Mouse (Mus musculus): ENCODE results near the gene Ring1. TPM values are rescaled to one million over a fixed set of nuclear protein-coding genes. Genes with fewer than 3 reads are reported as not detected.
"Not testable (repeated sequence)": the region's sequence is repeated elsewhere in the genome, so short reads cannot be mapped to it uniquely, and the experiment has no call there.

The Ring1 gene
- polyA plus RNA-seq, 1 experiment from 2014 or later, result 14.9 TPM

DNA sequence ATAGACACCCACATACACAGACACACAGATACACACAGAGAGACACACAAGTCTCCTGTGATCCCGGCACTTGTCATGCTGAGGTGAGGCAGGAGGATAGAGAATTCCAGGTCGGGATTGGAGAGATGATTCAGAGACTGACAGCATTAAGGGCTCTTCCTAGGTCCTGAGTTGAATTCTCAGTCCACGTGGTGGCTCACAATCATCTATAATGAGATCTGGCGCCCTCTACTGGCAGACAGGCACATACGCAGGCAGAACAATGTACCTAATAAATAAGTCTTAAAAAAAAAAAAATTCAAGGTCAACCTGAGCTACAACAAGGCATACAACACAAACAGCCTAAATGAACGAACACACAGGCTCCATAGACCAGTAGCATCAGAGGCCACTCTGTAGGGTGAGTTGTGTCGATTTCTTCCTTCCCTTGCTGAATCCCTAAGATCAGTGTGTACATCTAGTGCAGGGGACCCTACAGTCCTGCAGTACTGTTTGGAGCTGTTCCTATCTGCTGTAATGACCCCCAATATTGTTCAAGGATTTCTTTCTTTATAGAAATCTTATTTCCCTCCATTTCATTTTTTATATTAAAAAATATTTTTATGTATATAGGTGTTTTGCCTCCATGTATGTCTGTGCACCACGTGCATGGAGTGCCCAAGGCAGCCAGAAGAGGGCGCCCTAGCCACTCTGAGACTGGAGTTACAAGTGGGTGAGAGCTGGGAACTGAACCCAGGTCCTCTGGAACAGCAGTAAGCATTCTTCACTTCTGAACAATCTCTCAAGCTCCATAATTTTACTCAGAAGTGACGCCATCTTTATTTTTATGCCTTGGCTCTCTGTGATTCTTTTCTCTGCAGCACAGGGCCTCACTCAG, 32.5 kb downstream of the Ring1 start:
- Histone ChIP-seq H3K9me3 (replicated peaks) (no peaks in the 10 kb centered on the region; the same call in 1 of the 2 replicates), H3K4me3 (no peak overlapping the region), H3K27me3 (replicated peaks) (peaks cover 28% of the 10 kb centered on the region), H3K4me2 (no peak overlapping the region), H3K4me1 (replicated peaks) (no peaks in the 10 kb centered on the region), H3K27ac (ENCODE audit: poor library complexity, severe bottlenecking) (no peak overlapping the region), H3K36me3 (no peaks in the 10 kb centered on the region), H3K9ac (no peak overlapping the region)
- no peak for ATAC-seq (ENCODE audit: insufficient number of reproducible peaks, low FRiP score)
- WGBS, result 31% methylated on average over 10 of the region's 10 CpGs

DNA sequence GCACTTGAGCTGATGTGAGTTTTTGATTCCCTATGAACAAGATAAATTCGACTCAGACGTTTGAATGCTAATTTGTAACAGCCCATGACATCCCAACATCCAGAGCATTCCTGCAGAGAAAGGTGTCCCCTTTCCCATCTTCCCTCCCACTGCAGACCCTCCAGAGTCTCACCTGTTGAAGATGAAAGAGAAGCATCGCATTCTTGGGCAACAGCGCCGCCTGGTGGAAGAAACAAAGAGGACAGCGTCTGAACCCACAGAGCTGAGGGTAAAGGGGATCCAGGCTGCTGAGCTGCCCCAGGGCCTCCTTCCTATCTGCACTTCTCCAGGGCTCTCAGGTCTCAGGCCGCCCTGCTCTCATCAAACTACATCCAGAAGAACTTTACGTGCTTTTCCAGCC, 42.3 kb downstream of the Ring1 start:
- not testable (repeated sequence) for ATAC-seq (ENCODE audit: insufficient number of reproducible peaks, low FRiP score); H3K27ac ChIP-seq (ENCODE audit: poor library complexity, severe bottlenecking); H3K9ac ChIP-seq; H3K36me3 ChIP-seq; H3K9me3 ChIP-seq (replicated peaks)
- WGBS, result 8% methylated on average over 8 of the region's 8 CpGs
- Histone ChIP-seq H3K4me1 (replicated peaks) (peaks cover 22% of the 10 kb centered on the region), H3K4me2 (peak overlapping the region; percentile 84), H3K4me3 (peak overlapping the region; percentile 59; the same call in 1 of the 2 replicates), H3K27me3 (replicated peaks) (peaks cover 35% of the 10 kb centered on the region)

DNA sequence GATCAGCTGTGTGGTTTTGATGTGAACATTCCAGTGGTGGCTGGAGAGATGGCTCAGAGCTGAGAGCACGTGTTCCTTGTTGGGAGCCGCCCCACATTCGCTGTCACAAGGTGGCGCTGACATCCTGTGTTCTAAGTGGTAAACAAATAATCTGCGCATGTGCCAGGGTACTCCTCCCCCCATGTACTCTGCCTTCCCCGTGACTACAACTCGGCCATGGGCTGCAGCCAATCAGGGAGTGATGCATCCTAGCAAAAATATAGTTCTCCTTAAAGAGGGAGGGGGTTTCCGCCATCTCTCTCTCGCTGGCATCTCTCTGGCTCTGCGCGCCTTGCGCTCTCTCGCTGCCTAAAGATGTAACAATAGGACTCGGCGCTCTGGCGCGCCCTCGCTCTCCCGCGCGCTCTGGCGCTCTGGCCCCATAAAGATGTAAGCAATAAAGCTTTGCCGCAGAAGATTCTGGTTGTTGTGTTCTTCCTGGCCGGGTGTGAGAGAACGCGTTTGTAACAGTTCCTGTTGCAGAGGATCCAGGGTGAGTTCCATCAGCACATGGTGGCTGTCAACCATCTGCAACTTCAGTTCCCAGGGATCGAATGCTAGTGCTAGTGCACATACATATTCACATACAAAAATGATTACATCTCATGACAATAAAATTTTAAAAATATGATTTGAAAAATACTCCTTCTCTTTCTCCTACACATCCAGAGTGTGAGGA, 43.1 kb downstream of the Ring1 start:
- not testable (repeated sequence) for H3K36me3 ChIP-seq; H3K9me3 ChIP-seq (replicated peaks)
- Histone ChIP-seq H3K9ac (peak overlapping the region; percentile 70), H3K27me3 (replicated peaks) (peaks cover 43% of the 10 kb centered on the region), H3K4me2 (peak overlapping the region; percentile 84), H3K4me1 (replicated peaks) (peaks cover 22% of the 10 kb centered on the region), H3K27ac (ENCODE audit: poor library complexity, severe bottlenecking) (peak overlapping the region; percentile 75), H3K4me3 (peak overlapping the region; percentile 59)
- ATAC-seq (ENCODE audit: insufficient number of reproducible peaks, low FRiP score), result peak; percentile 85
- WGBS, result 1% methylated on average over 27 of the region's 27 CpGs

DNA sequence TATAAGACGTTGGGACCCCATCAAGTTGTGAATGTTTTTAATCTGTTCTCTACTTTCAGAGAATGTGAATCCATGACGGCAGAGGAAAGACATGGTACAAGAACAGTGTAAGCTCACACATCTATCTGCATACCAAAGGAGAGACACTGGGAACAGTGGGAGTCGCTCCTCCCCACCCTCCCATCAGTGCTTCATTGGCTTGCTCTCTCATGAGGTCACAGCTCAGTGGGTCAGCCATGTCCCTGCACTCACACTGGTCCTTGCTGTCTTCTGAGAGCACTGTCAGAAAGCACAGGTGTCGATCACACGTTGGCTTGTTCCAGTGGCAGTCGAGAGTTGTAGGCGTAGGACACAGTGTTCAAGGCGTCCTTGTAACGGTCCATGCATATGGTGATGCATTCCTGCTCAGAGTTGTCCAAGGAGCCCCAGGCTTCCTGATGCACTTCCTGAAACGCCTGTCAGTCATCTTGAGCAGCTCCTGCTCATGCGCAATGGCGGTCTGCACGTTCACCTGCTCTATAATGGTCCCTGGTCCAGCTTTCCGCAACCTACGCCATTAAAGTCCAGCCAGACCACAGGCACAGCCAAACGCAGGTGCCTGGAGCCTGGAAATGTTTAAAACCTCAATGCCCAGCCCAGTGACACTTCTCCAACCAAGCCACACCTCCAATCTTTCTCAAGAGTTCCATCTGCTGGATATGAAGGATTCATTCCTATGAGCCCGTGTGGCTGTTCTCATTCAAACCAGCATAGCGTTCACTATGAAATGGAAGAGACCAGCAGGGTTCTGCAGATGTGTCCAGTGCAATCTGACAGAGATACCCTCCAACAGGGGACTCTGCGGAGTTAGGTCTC, 44.1 kb downstream of the Ring1 start:
- Histone ChIP-seq H3K27me3 (replicated peaks) (peaks cover 52% of the 10 kb centered on the region), H3K4me2 (peak overlapping the region; percentile 84), H3K36me3 (no peaks in the 10 kb centered on the region), H3K9ac (no peak overlapping the region), H3K9me3 (replicated peaks) (no peaks in the 10 kb centered on the region), H3K4me1 (replicated peaks) (peaks cover 22% of the 10 kb centered on the region), H3K27ac (ENCODE audit: poor library complexity, severe bottlenecking) (no peak overlapping the region), H3K4me3 (no peak overlapping the region)
- ATAC-seq (ENCODE audit: insufficient number of reproducible peaks, low FRiP score), result no peak
- WGBS, result 74% methylated on average over 19 of the region's 19 CpGs

DNA sequence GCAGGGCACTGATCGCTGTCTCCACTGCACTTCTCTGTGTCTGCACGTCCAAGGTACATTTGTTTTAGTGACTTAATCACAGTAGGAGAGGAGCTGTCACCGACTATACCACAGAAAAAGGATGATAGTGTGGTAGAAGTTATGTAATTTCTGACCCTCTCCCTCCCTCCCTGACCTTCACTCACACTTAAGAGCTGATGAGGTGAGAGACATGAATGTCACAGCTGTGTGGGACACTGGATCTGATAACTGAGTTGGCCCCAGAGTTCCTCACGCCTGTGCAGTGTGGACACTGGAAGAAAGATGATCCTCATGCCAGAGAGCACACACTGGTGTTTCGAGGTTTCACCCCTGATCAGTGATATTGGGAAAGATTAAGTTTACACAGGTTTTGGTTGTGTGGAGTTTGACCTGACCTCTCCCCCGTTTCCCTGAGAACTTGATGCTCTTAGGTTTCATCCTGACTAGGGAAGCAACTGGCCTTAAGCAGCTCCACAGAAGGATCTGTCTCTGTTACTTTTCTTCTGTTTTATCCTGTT, 44.9 kb downstream of the Ring1 start:
- 63% methylated on average over 6 of the region's 6 CpGs for WGBS
- H3K4me1 ChIP-seq (replicated peaks), result peaks cover 22% of the 10 kb centered on the region
- H3K4me2 ChIP-seq, result no peak overlapping the region
- no peaks in the 10 kb centered on the region for H3K9me3 ChIP-seq (replicated peaks)
- no peak for ATAC-seq (ENCODE audit: insufficient number of reproducible peaks, low FRiP score)
- H3K27ac ChIP-seq (ENCODE audit: poor library complexity, severe bottlenecking), result no peak overlapping the region
- H3K4me3 ChIP-seq, result no peak overlapping the region
- H3K36me3 ChIP-seq, result no peaks in the 10 kb centered on the region
- H3K9ac ChIP-seq, result no peak overlapping the region
- H3K27me3 ChIP-seq (replicated peaks), result peaks cover 57% of the 10 kb centered on the region

DNA sequence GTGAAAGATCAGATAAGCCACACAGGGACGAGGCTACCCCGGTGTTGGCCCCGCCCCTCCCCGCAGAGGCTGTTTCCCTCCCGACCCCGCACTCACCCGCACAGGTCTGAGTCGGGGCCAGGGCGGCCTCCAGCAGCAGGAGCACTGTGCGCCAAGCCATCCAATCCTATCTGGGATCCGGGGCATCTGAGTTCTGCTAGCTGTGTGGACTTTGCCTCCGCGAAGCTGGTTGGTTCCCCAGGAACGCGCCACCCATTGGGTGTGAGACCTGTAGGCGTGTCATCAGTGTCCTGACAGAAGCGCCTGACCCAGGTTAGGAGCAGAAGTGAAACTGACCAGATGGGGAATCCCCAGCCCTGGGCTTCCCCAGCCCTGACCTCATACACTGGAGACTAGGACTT, 45.8 kb downstream of the Ring1 start:
- Histone ChIP-seq H3K9me3 (replicated peaks) (no peaks in the 10 kb centered on the region), H3K27me3 (replicated peaks) (peaks cover 57% of the 10 kb centered on the region), H3K4me3 (peak overlapping the region; percentile 42), H3K4me2 (peak overlapping the region; percentile 70), H3K4me1 (replicated peaks) (peaks cover 22% of the 10 kb centered on the region), H3K9ac (no peak overlapping the region; the same call in 1 of the 2 replicates), H3K36me3 (no peaks in the 10 kb centered on the region), H3K27ac (ENCODE audit: poor library complexity, severe bottlenecking) (no peak overlapping the region)
- WGBS, result under 1% methylated on average over 17 of the region's 17 CpGs
- peak; percentile 84 for ATAC-seq (ENCODE audit: insufficient number of reproducible peaks, low FRiP score)

DNA sequence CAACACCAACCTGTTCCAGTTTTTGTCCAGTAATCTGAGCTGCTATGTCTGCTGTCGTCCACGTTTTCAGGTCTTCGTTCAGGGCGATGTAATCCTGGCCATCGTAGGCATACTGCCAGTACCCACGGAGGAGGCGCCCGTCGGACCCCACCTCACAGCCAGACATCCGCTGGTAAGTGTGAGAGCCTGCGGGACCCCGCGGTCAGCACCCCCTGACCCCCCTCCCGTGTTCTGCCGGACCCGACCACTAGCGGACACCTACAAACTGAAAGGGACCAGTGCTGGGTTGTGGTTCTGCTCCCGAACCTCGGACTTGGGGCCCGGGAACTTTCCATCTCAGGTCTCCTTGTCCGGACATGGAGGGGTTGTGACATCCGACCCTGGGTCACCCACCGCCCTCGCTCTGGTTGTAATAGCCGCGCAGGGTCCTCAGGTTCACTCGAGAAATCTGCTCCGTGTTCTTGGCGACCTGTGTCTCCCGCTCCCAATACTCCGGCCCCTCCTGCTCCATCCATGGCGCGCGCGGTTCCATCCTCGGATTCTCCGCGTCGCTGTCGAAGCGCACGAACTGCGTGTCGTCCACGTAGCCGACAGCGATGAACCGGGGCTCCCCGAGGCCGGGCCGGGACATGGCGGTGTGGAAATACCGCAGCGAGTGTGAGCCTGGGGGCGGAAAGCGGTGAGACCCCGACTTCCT, 46.5 kb downstream of the Ring1 start:
- peaks cover 57% of the 10 kb centered on the region for H3K27me3 ChIP-seq (replicated peaks)
- WGBS, result 2% methylated on average over 57 of the region's 57 CpGs
- H3K9me3 ChIP-seq (replicated peaks), result no peaks in the 10 kb centered on the region
- H3K36me3 ChIP-seq, result no peaks in the 10 kb centered on the region
- peak overlapping the region; percentile 42 for H3K4me3 ChIP-seq
- peak overlapping the region; percentile 53; the same call in 1 of the 2 replicates for H3K9ac ChIP-seq
- H3K27ac ChIP-seq (ENCODE audit: poor library complexity, severe bottlenecking), result no peak overlapping the region
- H3K4me1 ChIP-seq (replicated peaks), result peaks cover 22% of the 10 kb centered on the region
- ATAC-seq (ENCODE audit: insufficient number of reproducible peaks, low FRiP score), result no peak
- peak overlapping the region; percentile 70 for H3K4me2 ChIP-seq

DNA sequence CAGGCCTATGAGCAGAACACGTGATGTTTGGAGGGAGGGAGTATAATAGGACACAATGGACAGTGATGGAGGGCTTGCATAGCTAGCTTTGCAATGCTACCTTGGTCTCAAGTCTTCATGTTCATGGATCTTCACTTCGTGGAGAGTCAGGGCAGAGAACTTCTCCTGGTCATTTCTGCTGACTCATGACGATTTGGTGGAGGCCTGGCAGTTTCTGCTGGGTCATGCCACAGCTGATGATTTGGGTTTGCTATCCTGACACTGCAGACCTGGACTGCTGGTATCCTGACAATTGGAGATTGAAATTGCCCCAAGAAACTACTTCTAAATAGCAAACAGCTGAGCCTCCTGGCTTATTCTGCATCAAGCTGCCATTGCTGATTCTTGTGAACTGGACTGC, 50.9 kb downstream of the Ring1 start:
- peaks cover 3% of the 10 kb centered on the region; the same call in 1 of the 2 replicates for H3K9me3 ChIP-seq (replicated peaks)
- ATAC-seq (ENCODE audit: insufficient number of reproducible peaks, low FRiP score), result peak; percentile 52; the same call in 1 of the 2 replicates

DNA sequence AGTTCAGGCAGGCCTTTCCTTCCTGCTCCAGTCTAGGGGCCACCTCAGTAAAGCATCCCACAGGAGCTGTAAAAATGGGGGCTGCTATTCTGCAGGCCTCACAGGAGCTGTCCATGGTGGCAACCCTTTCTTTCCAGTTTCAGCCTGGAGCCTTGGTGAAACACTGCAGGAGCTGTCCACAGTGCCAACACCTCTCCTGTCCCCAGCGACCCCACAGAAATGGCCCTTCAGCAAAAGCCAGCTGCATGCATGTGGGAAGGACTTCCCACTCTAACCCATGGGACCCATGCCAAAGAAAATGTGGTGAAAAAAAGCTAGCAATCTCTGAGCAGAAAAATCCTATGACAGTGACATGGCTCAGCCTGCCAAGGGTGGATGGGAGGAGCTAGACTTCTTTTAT, 51.8 kb downstream of the Ring1 start:
- Histone ChIP-seq H3K36me3 (no peaks in the 10 kb centered on the region), H3K9ac (no peak overlapping the region), H3K4me3 (no peak overlapping the region), H3K27me3 (replicated peaks) (peaks cover 27% of the 10 kb centered on the region), H3K4me1 (replicated peaks) (peaks cover 1% of the 10 kb centered on the region), H3K27ac (ENCODE audit: poor library complexity, severe bottlenecking) (no peak overlapping the region), H3K9me3 (replicated peaks) (peaks cover 3% of the 10 kb centered on the region; the same call in 1 of the 2 replicates), H3K4me2 (no peak overlapping the region)
- 11% methylated on average over 1 of the region's 1 CpGs for WGBS
- ATAC-seq (ENCODE audit: insufficient number of reproducible peaks, low FRiP score), result no peak

More for the DNA sequence above, 50.9 kb downstream of the Ring1 start:
- H3K4me2 ChIP-seq, result no peak overlapping the region
- H3K27ac ChIP-seq (ENCODE audit: poor library complexity, severe bottlenecking), result no peak overlapping the region
- H3K36me3 ChIP-seq, result no peaks in the 10 kb centered on the region
- H3K4me1 ChIP-seq (replicated peaks), result peaks cover 10% of the 10 kb centered on the region
- H3K4me3 ChIP-seq, result no peak overlapping the region
- H3K27me3 ChIP-seq (replicated peaks), result peaks cover 35% of the 10 kb centered on the region
- 56% methylated on average over 3 of the region's 3 CpGs for WGBS
- no peak overlapping the region for H3K9ac ChIP-seq
